Mouse (Mus musculus) myocyte (in vitro differentiated cells): ENCODE results near the gene Ccdc114.

ENCODE experiments used
- E2F4 ChIP-seq: IDR thresholded peaks from one replicate; pipeline ENCODE4 v1.6.1; 2011; ENCODE audit warnings: mild to moderate bottlenecking, control low read depth, moderate library complexity; ENCODE audit not compliant: insufficient read depth
- MYOD1 ChIP-seq, 3 experiments: IDR thresholded peaks; one replicate each; pipeline ENCODE4 v1.6.1; 2011; ENCODE audit warnings: control low read depth in 2 of 3, low read depth in 2 of 3, mild to moderate bottlenecking in 2 of 3, moderate library complexity in 1 of 3; ENCODE audit not compliant: insufficient read length in 2 of 3, control insufficient read depth in 1 of 3
- POLR2A ChIP-seq: IDR thresholded peaks from one replicate; pipeline ENCODE4 v1.6.1; 2011; ENCODE audit warnings: low read depth, mild to moderate bottlenecking, control low read depth, moderate library complexity; ENCODE audit not compliant: insufficient read length
- USF1 ChIP-seq: IDR thresholded peaks from one replicate; pipeline ENCODE4 v1.6.1; 2011; ENCODE audit warnings: low read depth, mild to moderate bottlenecking, control low read depth, moderate library complexity

DNA sequence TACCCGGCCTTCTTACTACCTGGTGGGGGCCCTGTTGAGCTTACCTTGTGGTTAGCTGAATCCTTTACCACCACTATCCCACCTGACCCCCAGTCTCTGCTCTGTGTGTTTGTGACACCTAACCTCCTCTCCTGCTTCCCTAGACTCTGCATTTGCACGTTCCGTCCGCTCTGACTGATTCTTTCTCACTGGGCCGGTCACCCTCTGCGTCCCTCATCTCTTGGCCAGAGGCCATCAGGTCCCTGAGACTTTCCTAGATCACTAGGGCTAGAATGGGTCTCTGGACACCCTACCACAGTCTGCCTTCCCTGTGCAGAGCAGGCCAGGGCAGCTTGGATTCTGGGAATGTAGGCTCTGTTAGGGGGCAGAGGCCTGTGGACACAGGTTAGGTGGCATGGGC lies 9.8 kb upstream of the Ccdc114 start:
- no peak for TF ChIP-seq POLR2A
- no peak for TF ChIP-seq USF1
- no peak for TF ChIP-seq MYOD1 (IDR thresholded peaks at IDR 0.05; ENCODE audit: control insufficient read depth in 1 of 3, insufficient read length in 2 of 3, low read depth in 2 of 3)
- TF ChIP-seq E2F4 = no peak
